Mouse (Mus musculus): ENCODE measurements around the gene Kcnd1.

Kcnd1 gene

GRCm38 (mm10) chrX:7859191-7859753 is 37.2 kb downstream of the Kcnd1 start:
- DNase-seq: no peak

DNA sequence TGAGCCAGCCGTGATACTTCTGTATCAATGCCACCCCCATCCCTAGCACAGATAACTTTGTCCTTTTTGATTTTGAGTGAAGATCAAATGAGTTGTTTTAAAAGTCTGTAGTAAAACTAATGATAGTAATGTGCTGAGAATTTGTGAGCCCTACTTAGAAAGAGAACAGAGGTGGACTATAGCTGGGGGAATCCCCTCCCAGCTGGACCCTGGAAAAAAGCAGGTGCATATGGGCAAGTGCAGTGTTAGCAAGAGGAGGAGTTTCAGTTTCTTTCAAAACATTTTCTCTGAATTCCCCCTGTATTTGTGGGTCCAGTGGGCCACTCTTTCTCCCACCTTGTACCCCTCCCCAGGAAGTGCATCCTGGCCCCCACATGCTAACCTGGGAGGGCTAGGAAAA is 41.1 kb downstream of the Kcnd1 start:
- no peak for DNase-seq

- DNase-seq: no peak
These were observed 42.5 kb downstream of the Kcnd1 start for GRCm38 (mm10) chrX:7864551-7864950.

- no peak for DNase-seq
These were observed 43.3 kb downstream of the Kcnd1 start for GRCm38 (mm10) chrX:7865343-7865742.

- DNase-seq: no peak
These were observed 43.7 kb downstream of the Kcnd1 start for GRCm38 (mm10) chrX:7865786-7866185.

- no peak for DNase-seq
These were observed 45.1 kb downstream of the Kcnd1 start for GRCm38 (mm10) chrX:7867141-7867540.

- no peak for DNase-seq
These were observed 46.4 kb downstream of the Kcnd1 start for GRCm38 (mm10) chrX:7868506-7868905.

- no peak for DNase-seq
These were observed 47.7 kb downstream of the Kcnd1 start for GRCm38 (mm10) chrX:7869826-7870225.

GRCm38 (mm10) chrX:7878007-7878419 is 55.9 kb downstream of the Kcnd1 start, which contains the start of gene Pim2:
Pim2 (plus strand) TSS chrX:7878262.
- DNase-seq: peak; percentile 94

GRCm38 (mm10) chrX:7878495-7878894 is 56.4 kb downstream of the Kcnd1 start:
- DNase-seq: peak; percentile 70

- peak; percentile 85 for DNase-seq
These were observed 57.7 kb downstream of the Kcnd1 start for GRCm38 (mm10) chrX:7879819-7880218.

DNA sequence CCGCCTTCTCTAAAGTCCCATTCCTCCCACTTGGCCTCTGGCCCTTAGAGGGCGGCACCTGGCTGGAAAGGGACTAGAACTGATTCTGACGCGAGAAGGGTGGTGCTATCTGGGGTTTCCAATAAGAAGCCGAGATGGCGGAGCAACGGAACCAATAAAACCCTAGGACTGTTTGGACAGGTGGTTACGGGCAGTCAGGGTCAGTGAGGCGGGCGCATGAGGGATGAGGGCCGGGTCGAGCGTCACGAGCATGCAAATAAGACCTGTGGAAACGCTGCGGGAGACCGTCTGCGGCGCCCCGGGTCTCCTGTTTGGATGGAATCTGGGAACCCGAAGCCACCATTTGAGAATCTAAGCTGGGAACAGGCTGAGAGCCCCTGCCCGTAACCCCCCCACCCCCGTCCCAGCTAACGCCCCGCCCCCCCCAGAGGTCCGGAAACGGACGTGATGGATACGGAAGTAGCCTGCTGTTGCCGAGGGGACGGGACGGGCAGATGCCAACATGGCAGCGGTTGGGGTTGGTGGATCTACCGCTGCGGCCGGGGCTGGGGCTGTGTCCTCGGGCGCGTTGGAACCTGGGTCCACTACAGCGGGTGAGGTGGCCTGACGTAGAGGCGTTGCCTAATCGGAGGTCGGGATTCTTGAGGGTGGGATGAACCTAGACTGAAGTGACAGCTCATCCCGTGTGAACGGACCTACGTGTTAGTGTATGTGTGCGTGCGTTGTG is 61.9 kb downstream of the Kcnd1 start, which contains the start of gene Slc35a2:
TSS of gene Slc35a2 (plus strand) at position 188 of the 727 bp plus-strand sequence.
- DNase-seq: peak; percentile 90

All from cerebellum, adult 11-12 months (tissue).